Mouse (Mus musculus): ENCODE data around the gene Fam43b.

DNA sequence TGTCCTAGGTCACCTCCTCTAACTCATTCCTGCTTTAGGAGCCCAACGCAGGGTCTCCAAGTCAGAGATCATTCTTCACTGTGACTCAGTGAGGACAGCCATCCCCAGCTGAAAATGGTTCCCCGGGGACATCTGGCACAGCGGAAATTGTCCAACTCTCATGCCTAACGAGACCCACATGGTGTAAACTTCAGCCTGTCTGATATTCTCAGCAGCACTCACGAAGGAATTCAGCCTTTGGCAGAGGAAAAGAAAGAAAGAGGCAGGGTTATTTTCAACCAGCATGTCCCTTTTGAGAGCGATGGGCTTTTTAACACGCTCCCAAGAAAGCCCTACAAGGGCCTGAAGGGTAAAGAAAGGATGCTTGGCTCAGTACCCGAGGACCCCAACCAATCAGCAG lies 35.0 kb upstream of the Fam43b start:
- no peak for TF ChIP-seq CTCF (IDR thresholded peaks at IDR 0.05; ENCODE audit: borderline replicate concordance, insufficient read depth, low read length)
- no peak for TF ChIP-seq POLR2A (IDR thresholded peaks at IDR 0.05; ENCODE audit: low read depth, low read length)

Measured in embryonic fibroblast, embryonic 13.5 days (primary cell).